Mouse (Mus musculus) G1E (cell line): ENCODE data around the gene Rsrc2. TPM values are rescaled to one million over a fixed set of nuclear protein-coding genes. Genes with fewer than 3 reads are reported as not detected.
A peak's percentile ranks its signal among the peaks of the same experiment; 100 is the strongest.

Experiments
- ATAC-seq: 2 replicates; pipeline ENCODE4 v1.8.0; 2016; ENCODE audit warnings: mild to moderate bottlenecking; ENCODE audit not compliant: insufficient number of reproducible peaks, poor library complexity, low FRiP score, severe bottlenecking; ENCODE audit errors: extremely low read depth
- DNase-seq: peaks from one replicate; pipeline ENCODE4 v3.0.0; 2012; ENCODE audit warnings: low spot score
- H3K27me3 ChIP-seq: 2 replicates; pipeline ENCODE4 v1.6.1; 2012; ENCODE audit warnings: mild to moderate bottlenecking, low read length, inconsistent platforms; ENCODE audit not compliant: insufficient read depth
- H3K36me3 ChIP-seq: replicated peaks from 2 replicates; pipeline ENCODE3; 2012; ENCODE audit warnings: mild to moderate bottlenecking, inconsistent platforms
- H3K4me1 ChIP-seq: 2 replicates; pipeline ENCODE4 v1.6.1; 2012; ENCODE audit warnings: low read depth, low read length, inconsistent platforms, mixed read lengths; ENCODE audit not compliant: insufficient read depth
- H3K4me3 ChIP-seq: 2 replicates; pipeline ENCODE4 v1.5.1; 2012; ENCODE audit warnings: low read depth, mild to moderate bottlenecking, inconsistent platforms, low read length, moderate library complexity, mixed read lengths
- H3K9me3 ChIP-seq: replicated peaks from 2 replicates; pipeline ENCODE4 v1.6.1; 2012; ENCODE audit warnings: inconsistent platforms
- CTCF ChIP-seq: IDR thresholded peaks from 2 replicates; pipeline ENCODE4 v1.5.1; 2012; ENCODE audit warnings: low read depth, low read length, inconsistent platforms, mixed read lengths
- GATA1 ChIP-seq: IDR thresholded peaks from 2 replicates; pipeline ENCODE4 v1.6.1; 2012; ENCODE audit warnings: borderline replicate concordance, low read length, inconsistent platforms, mixed read lengths
- GATA2 ChIP-seq: IDR thresholded peaks from 2 replicates; pipeline ENCODE4 v1.6.1; 2012; ENCODE audit warnings: low read depth, low read length, inconsistent platforms, borderline replicate concordance
- POLR2AphosphoS5 ChIP-seq: IDR thresholded peaks from 2 replicates; pipeline ENCODE4 v1.6.1; 2012; ENCODE audit warnings: low read depth, low read length, inconsistent platforms; ENCODE audit not compliant: insufficient replicate concordance
- TAL1 ChIP-seq: conservative IDR thresholded peaks from 2 replicates; pipeline ENCODE4 v1.6.1; 2012; ENCODE audit warnings: low read depth, low read length, inconsistent platforms, mixed read lengths
- polyA plus RNA-seq: library from polyadenylated mRNA; stranded (reverse); fragments of >175 nt; gene quantifications from 2 replicates; pipeline ENCODE4 v1.2.3, GENCODE M21; 2012
- total RNA-seq, 2 experiments: library from RNA; stranded (forward) in 1 of 2; stranded (reverse) in 1 of 2; fragments of 200-1000 nt in 1 of 2; fragments of >200 nt in 1 of 2; fragmentation: Nextera tagmentation in 1 of 2; gene quantifications; 2 replicates each; pipeline ENCODE4 v1.2.3; 2014 to 2017

Gene Rsrc2
- total and polyA plus RNA-seq, 3 experiments, result 18.3 to 151 (median 148) TPM

DNA sequence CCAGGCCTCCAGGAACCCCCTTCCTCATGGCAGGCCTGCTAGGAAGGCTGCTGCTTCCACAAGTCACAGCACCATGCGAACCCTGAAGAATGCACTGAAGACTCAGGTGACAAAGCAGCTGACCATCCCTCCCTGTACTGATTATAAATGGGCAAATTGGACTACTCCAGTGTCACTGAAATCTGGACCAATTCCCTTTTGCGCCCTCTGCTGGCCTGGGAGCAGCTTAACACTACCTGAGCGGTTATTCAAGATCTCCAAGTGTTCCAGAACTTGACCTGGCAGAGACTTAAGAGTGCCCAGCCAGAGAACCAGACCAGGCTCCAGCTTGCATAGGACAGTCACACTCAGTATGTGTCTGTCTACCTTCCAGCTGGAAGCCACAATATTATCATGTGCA, 50.0 kb downstream of the Rsrc2 start:
- Histone ChIP-seq H3K27me3 (no peaks in the 10 kb centered on the region), H3K36me3 (peaks cover 71% of the 10 kb centered on the region), H3K9me3 (no peaks in the 10 kb centered on the region), H3K4me3 (no peak overlapping the region), H3K4me1 (peaks cover 8% of the 10 kb centered on the region; the same call in 1 of the 2 replicates)
- TF ChIP-seq GATA2 (no peak), TAL1 (no peak), CTCF (peak; percentile 80), POLR2AphosphoS5 (no peak), GATA1 (no peak)
- DNase-seq, result peak; percentile 40
- ATAC-seq, result no peak

DNA sequence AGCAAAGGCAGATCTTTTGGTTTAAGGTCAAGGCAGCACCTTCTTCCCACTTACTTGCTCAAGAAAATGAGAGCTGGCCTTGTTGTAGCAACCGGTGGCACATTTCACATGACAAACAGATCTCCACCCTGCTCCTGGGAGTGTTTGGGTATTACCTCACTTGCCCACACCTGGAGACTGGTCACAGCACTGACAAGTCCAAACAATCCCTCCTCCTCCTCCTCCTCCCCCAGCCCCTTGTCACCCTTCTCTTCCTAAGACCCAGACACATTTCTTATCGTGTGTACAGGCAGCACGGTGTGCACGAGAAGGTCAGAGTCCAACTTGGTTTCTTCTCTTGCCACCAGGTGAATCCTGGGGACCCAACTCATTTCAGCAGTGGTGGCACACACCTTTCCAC, 52.3 kb downstream of the Rsrc2 start:
- H3K4me1 ChIP-seq, result peaks cover 8% of the 10 kb centered on the region; the same call in 1 of the 2 replicates
- ATAC-seq, result no peak
- TF ChIP-seq GATA2 (no peak), GATA1 (no peak), POLR2AphosphoS5 (no peak), TAL1 (no peak), CTCF (no peak)
- H3K36me3 ChIP-seq, result peaks cover 49% of the 10 kb centered on the region
- H3K4me3 ChIP-seq, result no peak overlapping the region
- H3K27me3 ChIP-seq, result no peaks in the 10 kb centered on the region
- no peaks in the 10 kb centered on the region for H3K9me3 ChIP-seq
- no peak for DNase-seq

DNA sequence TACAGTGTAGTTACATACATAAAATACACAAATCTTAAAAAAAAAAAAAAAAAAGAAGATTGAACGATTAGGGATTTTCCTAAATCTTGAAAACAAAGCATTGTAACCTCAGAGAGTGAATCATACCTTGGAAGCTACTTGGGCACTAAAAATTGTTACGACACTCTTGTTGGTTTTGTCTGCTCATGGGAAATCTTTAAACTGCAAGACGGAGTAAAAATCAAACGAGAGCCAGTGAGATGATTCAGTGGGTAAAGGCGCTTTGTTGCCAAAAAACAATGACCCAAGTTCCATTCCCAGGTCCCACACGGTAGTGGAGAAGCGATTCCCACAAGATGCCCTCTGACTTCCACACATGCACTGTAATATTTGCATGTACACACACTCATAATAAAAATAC, 53.0 kb downstream of the Rsrc2 start:
- H3K4me1 ChIP-seq, result peaks cover 8% of the 10 kb centered on the region; the same call in 1 of the 2 replicates
- peaks cover 42% of the 10 kb centered on the region for H3K36me3 ChIP-seq
- ATAC-seq, result no peak

DNA sequence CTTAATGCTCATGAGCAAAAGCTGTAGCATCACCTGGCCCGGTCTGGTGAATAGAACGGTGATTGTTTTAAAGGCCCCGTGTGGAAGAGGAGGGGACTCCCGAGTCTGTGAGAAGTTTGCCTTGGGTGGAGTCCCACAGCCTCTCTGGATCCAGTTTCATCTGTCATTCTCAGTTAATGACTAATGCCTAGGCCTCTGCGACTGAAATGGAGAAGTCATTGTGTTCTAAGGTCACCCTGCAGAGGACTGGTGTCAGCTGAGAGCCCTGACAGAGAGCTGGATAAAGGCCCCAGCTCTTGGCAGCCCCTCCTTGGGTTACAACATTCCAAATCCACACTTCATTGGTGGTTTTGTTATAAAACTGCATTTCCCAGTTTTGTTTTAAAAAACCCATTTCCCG, 54.7 kb downstream of the Rsrc2 start:
- no peak for DNase-seq

More for the DNA sequence above, 53.0 kb downstream of the Rsrc2 start:
- Histone ChIP-seq H3K4me3 (no peak overlapping the region), H3K9me3 (no peaks in the 10 kb centered on the region), H3K27me3 (no peaks in the 10 kb centered on the region)
- TF ChIP-seq CTCF, result no peak
- DNase-seq, result no peak

DNA sequence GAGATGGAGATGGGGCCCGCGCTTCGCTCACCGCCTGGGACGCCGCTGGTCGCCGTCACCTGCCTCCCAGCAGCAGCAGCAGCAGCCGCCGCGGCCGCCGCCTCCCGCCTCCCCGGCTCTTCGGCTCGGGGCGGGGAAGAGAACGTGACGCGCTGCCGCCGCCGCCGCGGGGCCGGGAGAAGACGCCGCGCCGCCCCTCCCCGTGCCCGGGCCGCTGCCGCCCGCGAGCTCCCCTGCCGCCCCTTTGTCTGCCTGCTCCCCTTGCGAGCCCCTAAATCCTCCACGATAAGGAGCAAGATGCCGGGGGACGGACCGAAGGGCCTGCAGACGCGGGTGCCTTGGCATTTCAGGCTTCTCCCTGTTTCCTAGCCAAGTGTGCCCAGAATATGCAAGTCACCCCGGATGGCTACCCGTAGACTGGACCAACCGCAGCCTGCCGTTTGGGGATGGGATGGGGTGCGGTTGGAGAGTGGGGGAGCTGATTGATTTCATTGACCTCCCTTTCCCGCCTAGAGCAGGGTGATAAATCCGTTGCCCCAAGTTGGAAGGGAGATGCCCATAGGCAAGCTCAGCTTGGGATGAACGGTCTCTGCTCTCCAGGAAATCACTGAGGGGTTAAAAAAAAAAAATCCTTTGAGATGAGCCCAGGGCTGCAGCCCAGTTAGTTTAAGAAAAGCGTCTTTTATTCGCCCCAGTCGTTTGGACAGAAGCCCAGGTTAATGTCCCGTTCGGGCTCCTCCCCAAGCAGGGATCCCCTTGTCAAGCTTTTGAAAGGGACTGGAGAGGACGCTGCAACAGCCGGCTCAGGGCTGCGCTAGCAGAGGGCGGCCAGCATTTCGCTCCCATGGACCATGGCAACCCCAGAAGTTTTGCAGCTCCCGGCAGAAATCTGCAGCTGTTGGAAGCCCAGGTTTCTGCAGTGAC, 64.7 kb downstream of the Rsrc2 start, which contains the start of gene Clip1:
Gene Clip1, minus strand, starts transcription at position 398 of the 924 bp plus-strand sequence.
- DNase-seq (peak; percentile 78), ATAC-seq (peak; percentile 57; the same call in 1 of the 2 replicates)
- peaks cover 20% of the 10 kb centered on the region for H3K4me1 ChIP-seq
- peaks cover 6% of the 10 kb centered on the region; the same call in 1 of the 2 replicates for H3K27me3 ChIP-seq
- H3K4me3 ChIP-seq, result peak within 1 kb of the TSS; percentile 90
- H3K36me3 ChIP-seq, result peaks cover 8% of the 10 kb centered on the region
- TF ChIP-seq GATA2 (no peak), CTCF (no peak), POLR2AphosphoS5 (no peak)
- no peaks in the 10 kb centered on the region for H3K9me3 ChIP-seq

More for the DNA sequence above, 54.7 kb downstream of the Rsrc2 start:
- Histone ChIP-seq H3K4me3 (no peak overlapping the region), H3K9me3 (no peaks in the 10 kb centered on the region), H3K36me3 (peaks cover 24% of the 10 kb centered on the region), H3K4me1 (0 out of 2 replicates have a peak, but pooled peaks cover 3% of the 10 kb centered on the region), H3K27me3 (peaks cover 3% of the 10 kb centered on the region; the same call in 1 of the 2 replicates)
- no peak for ATAC-seq
- TF ChIP-seq CTCF, result no peak
- no peak for TF ChIP-seq POLR2AphosphoS5
- TF ChIP-seq GATA2, result no peak
- no peak for TF ChIP-seq TAL1
- no peak for TF ChIP-seq GATA1

DNA sequence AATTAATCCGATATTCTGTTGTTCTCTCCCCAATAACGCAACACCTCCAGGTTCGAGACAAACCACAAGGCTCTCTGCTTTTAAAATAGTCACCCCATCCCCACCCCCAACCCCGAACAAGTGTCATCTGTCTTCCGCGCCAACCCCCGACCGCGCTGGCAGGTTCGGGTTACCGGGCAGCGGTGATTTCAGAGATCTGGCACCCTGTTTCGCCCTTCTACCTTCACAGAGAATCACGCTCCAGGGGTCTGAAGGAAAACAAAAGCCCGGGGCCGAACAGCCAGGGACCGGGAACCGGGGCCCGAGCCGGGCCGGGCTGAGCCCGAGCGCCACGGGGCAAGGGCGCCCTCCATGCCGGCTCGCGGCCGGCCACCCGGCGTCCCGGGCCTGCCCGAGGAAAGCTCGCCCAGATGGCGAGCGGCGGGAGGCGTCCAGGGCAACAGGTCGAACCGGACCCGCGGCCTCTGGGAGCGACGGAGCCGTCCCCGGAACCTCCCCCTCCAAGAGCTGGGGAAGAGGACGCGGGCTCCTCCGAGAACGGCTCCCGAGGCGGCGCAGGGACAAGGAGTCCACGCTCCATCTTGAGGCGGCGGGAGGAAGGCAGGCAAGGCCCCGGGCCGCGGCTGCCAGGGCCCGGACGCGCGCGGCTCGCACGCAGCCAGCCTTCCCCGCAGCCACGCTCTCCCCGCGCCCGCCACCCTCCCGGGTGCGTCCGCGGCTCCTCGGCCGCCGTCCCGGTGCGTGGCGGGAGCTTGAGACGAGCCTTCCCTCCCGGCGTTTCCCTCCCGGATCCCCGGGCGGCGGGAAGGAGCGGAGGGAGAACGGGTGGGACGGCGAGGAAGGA, 65.6 kb downstream of the Rsrc2 start:
- ATAC-seq (no peak), DNase-seq (peak; percentile 68)
- H3K4me1 ChIP-seq, result peaks cover 25% of the 10 kb centered on the region
- H3K27me3 ChIP-seq, result peaks cover 6% of the 10 kb centered on the region; the same call in 1 of the 2 replicates
- no peak for TF ChIP-seq GATA1
- TF ChIP-seq POLR2AphosphoS5, result no peak
- TF ChIP-seq CTCF, result no peak
- no peak for TF ChIP-seq TAL1
- TF ChIP-seq GATA2, result no peak
- H3K4me3 ChIP-seq, result peak overlapping the region; percentile 90
- no peaks in the 10 kb centered on the region for H3K9me3 ChIP-seq
- peaks cover 8% of the 10 kb centered on the region for H3K36me3 ChIP-seq
